Mouse (Mus musculus) 3T3-L1 (cell line): ENCODE measurements around the gene Sec14l5.
A peak's percentile ranks its signal among the peaks of the same experiment; 100 is the strongest.
"Not testable (repeated sequence)": the region's sequence is repeated elsewhere in the genome, so short reads cannot be mapped to it uniquely, and the experiment has no call there.

Experiments
- DNase-seq: peaks from one replicate; pipeline ENCODE4 v3.0.0-alpha.2; 2015; ENCODE audit warnings: low read depth, low spot score

Sec14l5 gene

DNA sequence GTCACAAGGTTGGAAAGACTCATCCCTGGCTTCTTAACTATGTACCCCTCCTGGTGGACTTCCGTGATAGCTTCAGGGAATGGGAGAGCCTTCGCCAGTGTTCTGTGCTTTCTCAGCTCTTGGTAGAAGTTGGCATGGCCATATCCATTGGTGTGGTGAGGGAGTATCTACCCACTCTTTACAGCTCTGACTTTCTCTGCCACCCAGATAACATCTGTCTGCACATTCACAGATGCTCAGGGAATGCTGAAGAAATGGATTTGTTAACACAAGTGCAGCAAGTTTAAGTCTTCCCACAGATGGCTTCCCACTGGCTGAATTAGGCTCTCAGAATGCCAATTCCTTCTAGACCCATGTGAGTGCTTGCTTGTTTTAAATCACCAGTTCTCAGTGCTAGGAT is 67.2 kb downstream of the Sec14l5 start:
- DNase-seq = no peak

DNA sequence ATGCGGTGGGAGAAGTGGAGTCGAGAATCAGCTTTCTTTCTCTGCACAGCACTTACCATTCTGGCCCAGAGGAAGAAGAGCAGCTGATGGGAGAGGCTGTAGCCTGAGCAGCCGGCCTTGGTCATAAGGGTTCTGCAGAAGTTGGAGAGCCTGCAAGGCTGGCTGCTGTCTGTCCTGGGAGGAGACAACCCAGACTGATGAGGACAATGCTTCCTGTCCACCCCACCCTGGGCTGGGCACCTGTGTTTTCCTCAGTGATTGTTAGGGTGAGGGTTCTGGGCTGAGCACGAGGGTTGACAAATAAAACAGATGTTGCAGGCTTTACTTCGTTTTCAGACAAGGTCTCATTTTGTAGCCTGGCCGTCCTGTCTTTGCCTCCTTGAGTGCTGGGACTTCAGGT is 69.8 kb downstream of the Sec14l5 start:
- no peak for DNase-seq

DNA sequence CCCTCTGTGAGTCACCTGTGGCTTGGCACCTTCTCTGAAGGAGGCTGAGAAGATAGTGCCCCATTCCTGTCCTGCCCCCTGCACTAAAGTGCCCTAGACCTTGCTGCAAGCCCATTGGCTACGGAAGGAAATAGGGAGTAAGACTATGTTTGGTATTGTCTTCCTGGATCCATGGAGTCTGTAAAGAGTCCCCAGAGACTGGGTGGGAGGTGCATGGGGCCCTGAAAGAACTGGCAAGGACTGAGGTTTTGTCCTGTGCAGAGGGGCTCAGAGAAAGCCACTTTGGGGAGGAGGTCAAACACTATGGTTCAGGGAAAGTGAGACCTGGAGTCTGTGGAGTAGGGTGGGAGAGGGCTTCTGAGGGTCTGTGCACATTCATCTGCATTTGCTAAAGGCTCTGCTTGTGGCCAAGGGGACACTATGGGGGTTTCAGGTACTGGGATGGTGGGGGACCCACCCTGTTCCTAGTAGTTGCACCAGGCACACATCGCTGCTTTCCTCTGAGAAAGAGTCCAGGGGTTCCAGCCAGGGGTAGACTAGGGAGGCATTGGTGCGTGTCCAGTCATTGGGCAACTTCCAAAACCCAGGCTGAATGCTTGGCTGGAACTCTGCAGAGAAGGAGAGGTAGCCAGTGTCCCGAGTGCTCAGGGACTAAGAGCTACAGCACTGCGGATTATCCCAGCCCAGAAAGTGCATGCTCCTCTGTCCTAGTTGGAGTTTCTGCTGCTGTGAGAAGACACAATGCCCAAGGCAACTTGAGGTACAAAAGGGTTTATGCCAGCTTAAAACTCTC is 70.6 kb downstream of the Sec14l5 start:
- no peak for DNase-seq

DNA sequence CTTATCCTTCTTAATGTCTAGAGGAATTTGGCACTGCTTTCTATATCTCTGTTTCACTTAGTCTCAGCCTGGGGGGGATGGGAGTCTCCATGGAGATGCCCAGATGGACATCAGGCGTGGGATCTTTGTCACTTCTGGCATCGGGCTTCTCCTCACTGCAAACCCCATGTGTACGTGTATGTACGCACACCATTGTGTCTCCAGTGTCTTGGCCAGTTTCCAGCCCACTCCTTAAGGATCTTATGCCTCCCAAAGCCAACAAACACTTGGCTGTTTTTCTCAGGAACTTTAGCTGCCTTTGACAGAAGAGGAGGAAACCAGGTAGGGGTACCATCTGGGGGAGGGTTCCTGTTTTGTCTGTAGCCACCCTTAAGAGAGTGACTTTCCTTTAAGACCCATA is 74.5 kb downstream of the Sec14l5 start:
- no peak for DNase-seq

DNA sequence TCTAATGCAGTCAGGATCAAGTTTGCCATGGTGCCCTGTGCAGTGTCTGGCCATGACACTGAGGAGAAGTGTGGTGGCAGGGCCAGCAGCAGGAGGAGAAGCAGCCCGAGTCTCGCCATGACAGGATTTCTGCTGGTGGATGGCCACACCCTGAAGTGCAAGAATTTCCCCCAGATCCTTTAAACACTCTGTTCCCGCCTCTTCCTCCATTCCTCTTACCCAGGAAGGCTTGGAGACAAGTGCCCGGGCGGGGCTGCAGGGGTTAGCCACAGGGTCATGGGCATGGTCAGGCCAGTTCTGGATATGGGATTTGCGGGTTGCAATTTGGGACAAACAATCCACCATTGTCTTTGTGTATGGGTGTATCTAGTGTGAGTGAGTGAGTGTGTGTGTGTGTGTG is 75.2 kb downstream of the Sec14l5 start, which contains the start of gene AU021092:
Gene AU021092, minus strand, starts transcription at position 160 of the 400 bp plus-strand sequence.
- DNase-seq = peak; percentile 37

DNA sequence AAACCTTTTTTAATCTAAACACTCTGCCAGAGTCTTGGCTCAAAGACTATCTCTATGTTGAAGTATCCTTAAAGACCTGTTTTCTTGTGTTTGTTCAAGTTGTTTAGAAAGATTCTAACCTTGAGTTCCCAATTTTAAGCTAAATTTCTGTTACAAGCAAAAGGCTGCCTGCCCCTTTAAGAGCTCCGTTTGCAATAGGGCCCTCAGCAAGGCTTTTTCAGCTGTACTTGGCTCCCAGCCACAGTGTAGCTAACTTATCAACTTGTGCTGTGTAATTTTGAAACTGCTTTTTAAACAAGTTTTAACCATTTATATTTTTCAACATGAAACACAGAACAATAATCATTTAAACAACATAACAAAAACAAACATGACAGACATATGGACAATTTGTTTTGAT is 79.6 kb downstream of the Sec14l5 start:
- not testable (repeated sequence) for DNase-seq

DNA sequence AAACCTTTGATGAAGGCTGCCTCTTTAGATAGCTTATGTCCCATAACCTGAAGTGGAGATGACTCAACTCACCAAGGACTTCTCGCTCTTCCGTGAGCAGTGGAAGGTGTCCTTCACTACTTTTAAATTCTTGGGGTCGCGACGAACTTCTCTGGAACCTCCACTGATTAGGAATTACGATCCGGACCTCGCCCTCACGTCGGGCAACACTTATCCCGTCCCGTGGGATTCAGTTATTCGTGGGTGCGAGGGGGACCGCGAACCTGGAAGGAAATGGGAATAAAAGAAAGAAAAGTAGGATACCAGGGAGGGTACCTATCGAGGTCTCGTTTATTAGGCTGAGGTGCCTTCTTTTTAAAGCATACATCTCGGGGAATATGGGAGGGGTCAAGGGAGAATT is 80.6 kb downstream of the Sec14l5 start:
- DNase-seq = not testable (repeated sequence)

DNA sequence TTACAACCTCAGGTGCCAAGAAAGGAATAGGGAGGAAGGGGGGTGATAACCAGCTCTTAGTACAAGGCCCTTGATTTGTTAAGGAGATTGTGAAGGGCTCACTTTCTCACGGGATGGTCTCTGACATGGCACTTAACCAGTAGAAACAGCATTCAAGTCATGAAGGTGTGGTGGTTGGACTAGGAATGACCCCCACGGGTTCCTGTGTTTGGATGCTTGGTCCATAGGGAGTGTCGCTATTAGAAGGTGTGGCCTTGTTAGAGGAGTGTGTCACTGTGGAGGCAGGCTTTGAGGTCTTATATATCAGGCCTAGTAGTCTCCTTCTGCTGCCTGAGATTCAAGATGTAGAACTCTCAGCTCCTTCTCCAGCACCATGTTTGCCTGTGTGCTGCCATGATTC is 81.2 kb downstream of the Sec14l5 start:
- DNase-seq = not testable (repeated sequence)

DNA sequence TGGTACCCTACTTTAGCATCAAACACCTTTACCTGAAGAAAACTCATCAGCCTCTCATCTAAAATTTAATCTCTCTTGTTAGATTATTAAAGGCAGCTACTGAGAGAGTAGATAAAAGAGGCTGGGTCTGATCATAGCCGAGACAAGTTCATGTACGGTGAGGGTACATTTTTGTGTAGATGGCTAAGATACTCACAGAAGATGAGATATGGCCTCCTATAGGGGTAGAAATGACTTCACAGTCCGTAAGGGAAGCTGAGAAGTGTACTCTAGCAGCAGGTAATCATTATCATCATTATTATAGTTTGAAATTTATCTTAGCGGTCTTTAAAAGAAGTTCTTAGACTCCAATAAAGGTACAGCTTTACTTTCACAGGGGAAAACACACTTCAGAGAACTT is 86.1 kb downstream of the Sec14l5 start:
- DNase-seq = no peak

DNA sequence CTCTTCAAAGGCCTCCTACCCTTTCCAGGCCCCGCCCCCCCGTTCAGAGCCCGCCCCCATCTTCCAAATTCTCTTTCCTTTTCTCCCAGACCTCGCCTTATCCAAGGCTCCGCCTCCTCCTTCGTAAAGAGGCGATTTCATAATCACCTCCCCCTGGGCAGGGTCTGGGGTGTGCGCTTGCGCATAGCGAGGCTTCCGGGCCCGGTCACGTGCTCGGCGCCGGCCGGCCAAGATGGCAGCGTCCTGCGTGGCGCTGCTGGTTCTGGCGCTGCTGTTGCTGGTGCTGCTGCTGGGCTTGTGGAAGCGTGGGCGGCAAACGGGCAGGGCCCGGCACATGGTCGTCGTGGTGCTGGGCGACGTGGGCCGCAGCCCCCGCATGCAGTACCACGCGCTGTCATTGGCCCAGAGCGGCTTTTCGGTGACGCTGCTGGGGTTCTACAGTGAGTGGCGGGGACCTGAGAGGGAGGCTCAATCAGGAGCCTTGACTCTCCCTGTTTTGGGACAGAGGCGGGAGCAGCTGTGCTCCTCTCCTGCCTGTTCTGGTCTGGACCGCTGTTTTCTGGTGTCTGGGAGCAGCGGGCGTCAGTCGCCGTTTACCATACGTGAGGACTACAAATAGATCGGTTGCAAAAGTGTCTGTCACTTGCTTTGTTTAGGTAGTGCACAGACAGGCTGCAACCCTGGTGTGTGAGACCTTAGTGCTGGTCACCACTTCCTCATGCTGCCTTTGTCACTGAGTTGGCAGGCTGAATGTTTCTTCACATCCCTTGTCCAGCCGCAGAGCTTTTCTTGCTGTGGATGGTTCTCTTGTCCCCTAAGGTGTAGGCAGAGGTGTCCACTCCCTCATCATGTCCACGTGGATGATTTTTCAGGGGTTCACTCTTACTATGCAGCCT is 86.8 kb downstream of the Sec14l5 start, which contains the start of gene Alg1:
Gene Alg1, plus strand, starts transcription at position 204 of the 896 bp plus-strand sequence.
- DNase-seq = peak; percentile 99
